Mouse (Mus musculus) heart, embryonic 16.5 days (tissue): ENCODE results near the gene Ccser1. TPM values are rescaled to one million over a fixed set of nuclear protein-coding genes. Genes with fewer than 3 reads are reported as not detected.

Source experiments
- ATAC-seq: fragments of 200-750 bp; cut with Nextera tagmentation; replicated peaks from 2 replicates; pipeline ENCODE4 v1.8.0; 2017; ENCODE audit warnings: moderate number of reproducible peaks; ENCODE audit not compliant: insufficient read depth, low FRiP score; ENCODE audit errors: extremely low read depth
- H3K27ac ChIP-seq: fragments of 300-500 bp; sonication (generic); 2 replicates; pipeline ENCODE4 v1.5.1; 2014; ENCODE audit warnings: mild to moderate bottlenecking, low read length, control low read depth, moderate library complexity
- H3K27me3 ChIP-seq: fragments of 300-500 bp; sonication (generic); 2 replicates; pipeline ENCODE4 v1.6.1; 2014; ENCODE audit warnings: low read length, mixed read lengths; ENCODE audit not compliant: control insufficient read depth, insufficient read depth
- H3K36me3 ChIP-seq: fragments of 300-500 bp; sonication (generic); 2 replicates; pipeline ENCODE4 v1.6.1; 2014; ENCODE audit not compliant: control insufficient read depth, insufficient read depth
- H3K4me1 ChIP-seq: fragments of 300-500 bp; sonication (generic); 2 replicates; pipeline ENCODE4 v1.6.1; 2014; ENCODE audit warnings: low read length, mixed read lengths; ENCODE audit not compliant: control insufficient read depth, insufficient read depth
- H3K4me2 ChIP-seq: fragments of 300-500 bp; sonication (generic); 2 replicates; pipeline ENCODE4 v1.6.1; 2014; ENCODE audit warnings: low read depth, mild to moderate bottlenecking, control low read depth, low read length
- H3K4me3 ChIP-seq: fragments of 300-500 bp; sonication (generic); 2 replicates; pipeline ENCODE4 v1.5.1; 2014; ENCODE audit warnings: mild to moderate bottlenecking, control low read depth, low read length
- H3K9ac ChIP-seq: fragments of 300-500 bp; sonication (generic); 2 replicates; pipeline ENCODE4 v1.6.1; 2014; ENCODE audit warnings: low read length, control low read depth
- H3K9me3 ChIP-seq: fragments of 300-500 bp; sonication (generic); replicated peaks from 2 replicates; pipeline ENCODE4 v1.6.1; 2016; ENCODE audit warnings: low read length; ENCODE audit not compliant: control insufficient read depth
- WGBS: fragments of 180-500 bp; shearing (Covaris S2); extraction: QIAGEN DNeasy Blood & Tissue Kit; methylation state at CpG from one replicate; pipeline ENCODE4 v1.1.7; 2014; 5-methylcytosine and 5-hydroxymethylcytosine counted together
- polyA plus RNA-seq: library from polyadenylated mRNA; unstranded; fragments of >200 nt; fragmentation: Nextera tagmentation; extraction: Ambion mirVana; gene quantifications from 2 replicates; pipeline ENCODE4 v1.2.1, GENCODE M21; 2015

The Ccser1 gene
- polyA plus RNA-seq, 1 experiment from 2014 or later: 1.8 TPM

DNA sequence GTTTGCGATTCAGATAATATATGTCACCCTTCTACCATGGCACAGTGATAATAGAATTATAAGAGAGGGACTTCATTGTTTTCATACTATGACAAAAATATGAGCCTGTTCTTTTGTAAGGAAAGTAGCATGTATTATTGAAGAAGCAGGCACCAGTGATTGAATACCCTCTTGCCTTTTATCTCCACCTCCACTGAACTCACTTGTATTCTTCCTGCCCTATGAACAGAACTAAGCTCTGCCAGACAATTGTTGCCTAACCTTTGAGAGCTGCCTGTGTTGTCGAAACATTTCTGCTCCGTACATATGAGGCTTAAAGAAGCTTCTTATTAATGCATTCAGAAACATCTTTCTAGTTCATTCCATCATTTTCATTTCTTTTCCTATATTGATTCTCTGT, 1101.1 kb downstream of the Ccser1 start:
- no peaks in the 10 kb centered on the region for H3K36me3 ChIP-seq
- 78% methylated on average over 3 of the region's 3 CpGs for WGBS
- H3K9me3 ChIP-seq: no peaks in the 10 kb centered on the region
- no peak overlapping the region for H3K4me3 ChIP-seq
- no peak overlapping the region for H3K9ac ChIP-seq
- H3K4me2 ChIP-seq: no peak overlapping the region
- H3K27ac ChIP-seq: no peak overlapping the region
- no peaks in the 10 kb centered on the region for H3K27me3 ChIP-seq
- H3K4me1 ChIP-seq: no peaks in the 10 kb centered on the region
- no peak for ATAC-seq

DNA sequence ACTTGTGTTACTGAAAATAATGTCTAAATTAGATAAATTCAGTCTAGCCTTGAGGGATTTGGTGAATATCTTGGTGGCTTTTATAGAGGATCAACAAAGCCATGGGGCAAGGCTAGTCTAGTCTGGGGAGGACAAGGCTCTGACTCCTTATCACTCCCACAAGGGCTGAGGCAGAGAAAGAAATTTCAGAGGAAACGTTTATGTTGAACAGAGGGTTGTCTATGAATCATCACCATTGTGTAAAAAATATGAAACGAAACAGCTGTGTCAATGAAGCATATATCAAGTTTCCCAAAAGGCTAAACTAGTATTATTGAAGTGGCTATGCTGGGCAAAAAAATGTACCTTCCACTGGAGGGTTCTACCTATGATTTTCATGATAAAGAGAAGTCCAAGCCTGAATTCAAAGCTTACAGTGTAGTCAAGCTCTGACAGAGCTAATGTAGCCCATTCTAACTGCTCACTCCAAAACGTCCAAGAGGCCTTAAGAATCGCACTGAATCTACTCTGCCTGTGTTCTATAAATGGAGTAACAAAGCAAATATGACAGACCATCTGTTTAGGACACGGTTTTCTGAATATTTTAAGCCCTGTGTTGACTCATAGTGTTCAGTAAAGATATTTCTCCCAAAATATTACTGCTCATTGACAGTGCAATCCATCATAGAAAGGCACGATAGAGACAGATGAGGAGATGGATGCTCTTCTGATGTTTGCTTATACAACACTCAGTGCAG, 1121.6 kb downstream of the Ccser1 start:
- Histone ChIP-seq H3K27me3 (no peaks in the 10 kb centered on the region), H3K9me3 (no peaks in the 10 kb centered on the region), H3K9ac (no peak overlapping the region), H3K4me3 (no peak overlapping the region), H3K4me1 (no peaks in the 10 kb centered on the region), H3K36me3 (no peaks in the 10 kb centered on the region), H3K27ac (no peak overlapping the region), H3K4me2 (no peak overlapping the region)
- 61% methylated on average over 6 of the region's 6 CpGs for WGBS
- ATAC-seq: no peak

DNA sequence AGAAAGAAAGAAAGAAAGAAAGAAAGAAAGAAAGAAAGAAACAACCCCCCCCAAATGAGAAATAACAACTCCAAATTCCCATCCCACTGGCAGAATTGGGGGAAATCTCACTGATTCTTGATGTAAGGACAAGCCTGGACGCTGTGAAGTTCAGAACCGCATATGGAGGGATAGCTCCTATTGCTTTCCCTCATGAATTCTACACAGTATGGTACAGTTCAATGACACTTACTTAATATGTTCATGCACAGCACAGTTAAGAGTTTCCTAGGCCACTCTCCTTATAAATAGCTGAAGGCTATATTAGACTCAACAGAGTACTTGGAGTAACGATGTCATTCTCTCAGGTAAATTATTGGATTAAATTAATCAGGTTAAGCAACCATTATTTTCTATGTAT, 1138.5 kb downstream of the Ccser1 start:
- Histone ChIP-seq H3K9ac (no peak overlapping the region), H3K4me1 (no peaks in the 10 kb centered on the region)
- 71% methylated on average over 3 of the region's 3 CpGs for WGBS

DNA sequence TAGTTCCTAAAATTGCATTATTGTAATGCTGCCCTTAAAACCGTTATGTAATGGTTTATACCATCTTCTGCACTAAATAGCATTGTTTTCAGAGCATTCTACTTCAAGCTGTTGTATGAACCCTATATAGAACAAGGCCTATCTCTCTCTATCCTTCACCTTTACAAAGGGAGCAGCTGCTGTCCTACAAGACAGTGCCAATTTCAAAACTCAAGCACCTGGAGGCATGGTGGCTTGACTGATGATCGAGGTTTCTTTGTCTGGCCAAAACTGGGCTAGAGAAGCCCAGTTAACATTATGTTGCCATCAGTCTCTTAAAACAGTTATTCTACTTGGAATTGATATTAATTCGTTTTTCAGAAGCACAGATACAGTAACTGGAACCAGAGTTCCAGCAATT, 1160.2 kb downstream of the Ccser1 start:
- no peak for ATAC-seq
- H3K27ac ChIP-seq: no peak overlapping the region
- H3K9ac ChIP-seq: no peak overlapping the region
- H3K4me2 ChIP-seq: no peak overlapping the region
- WGBS: 61% methylated on average over 3 of the region's 3 CpGs
- H3K9me3 ChIP-seq: no peaks in the 10 kb centered on the region
- no peaks in the 10 kb centered on the region for H3K4me1 ChIP-seq
- H3K4me3 ChIP-seq: no peak overlapping the region
- H3K36me3 ChIP-seq: no peaks in the 10 kb centered on the region
- no peaks in the 10 kb centered on the region for H3K27me3 ChIP-seq

More for the DNA sequence above, 1138.5 kb downstream of the Ccser1 start:
- no peak overlapping the region for H3K4me3 ChIP-seq
- no peaks in the 10 kb centered on the region for H3K9me3 ChIP-seq
- no peak overlapping the region for H3K27ac ChIP-seq
- ATAC-seq: no peak
- no peaks in the 10 kb centered on the region for H3K36me3 ChIP-seq
- no peak overlapping the region for H3K4me2 ChIP-seq
- no peaks in the 10 kb centered on the region for H3K27me3 ChIP-seq

DNA sequence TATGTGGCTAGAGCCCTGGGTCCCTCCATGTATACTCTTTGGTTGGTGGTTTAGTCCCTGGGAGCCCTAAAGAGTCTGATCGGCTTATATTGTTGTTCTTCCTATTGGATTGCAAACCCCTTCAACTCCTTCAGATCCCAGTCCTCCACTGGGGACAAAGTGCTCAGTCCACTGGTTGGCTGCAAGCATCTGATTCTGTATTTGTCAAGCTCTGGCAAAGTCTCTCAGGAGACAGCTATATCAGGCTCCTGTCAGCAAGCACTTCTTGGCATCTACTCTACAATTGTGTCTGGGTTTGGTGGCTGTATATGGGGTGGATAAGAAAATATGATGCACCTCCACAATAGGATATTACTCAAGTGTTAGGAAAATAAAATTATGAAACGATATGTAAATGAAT, 1187.7 kb downstream of the Ccser1 start:
- WGBS: 51% methylated on average over 2 of the region's 2 CpGs
- Histone ChIP-seq H3K4me2 (no peak overlapping the region), H3K4me3 (no peak overlapping the region), H3K27ac (peak overlapping the region; percentile 38; the same call in 1 of the 2 replicates), H3K4me1 (0 out of 2 replicates have a peak, but pooled peaks cover 3% of the 10 kb centered on the region), H3K9ac (no peak overlapping the region), H3K27me3 (no peaks in the 10 kb centered on the region), H3K36me3 (no peaks in the 10 kb centered on the region), H3K9me3 (no peaks in the 10 kb centered on the region)
- peak; percentile 41; the same call in 1 of the 2 replicates for ATAC-seq
